Mouse (Mus musculus): ENCODE data around the gene Itgam.
"Not testable (repeated sequence)": the region's sequence is repeated elsewhere in the genome, so short reads cannot be mapped to it uniquely, and the experiment has no call there.

The Itgam gene

DNA sequence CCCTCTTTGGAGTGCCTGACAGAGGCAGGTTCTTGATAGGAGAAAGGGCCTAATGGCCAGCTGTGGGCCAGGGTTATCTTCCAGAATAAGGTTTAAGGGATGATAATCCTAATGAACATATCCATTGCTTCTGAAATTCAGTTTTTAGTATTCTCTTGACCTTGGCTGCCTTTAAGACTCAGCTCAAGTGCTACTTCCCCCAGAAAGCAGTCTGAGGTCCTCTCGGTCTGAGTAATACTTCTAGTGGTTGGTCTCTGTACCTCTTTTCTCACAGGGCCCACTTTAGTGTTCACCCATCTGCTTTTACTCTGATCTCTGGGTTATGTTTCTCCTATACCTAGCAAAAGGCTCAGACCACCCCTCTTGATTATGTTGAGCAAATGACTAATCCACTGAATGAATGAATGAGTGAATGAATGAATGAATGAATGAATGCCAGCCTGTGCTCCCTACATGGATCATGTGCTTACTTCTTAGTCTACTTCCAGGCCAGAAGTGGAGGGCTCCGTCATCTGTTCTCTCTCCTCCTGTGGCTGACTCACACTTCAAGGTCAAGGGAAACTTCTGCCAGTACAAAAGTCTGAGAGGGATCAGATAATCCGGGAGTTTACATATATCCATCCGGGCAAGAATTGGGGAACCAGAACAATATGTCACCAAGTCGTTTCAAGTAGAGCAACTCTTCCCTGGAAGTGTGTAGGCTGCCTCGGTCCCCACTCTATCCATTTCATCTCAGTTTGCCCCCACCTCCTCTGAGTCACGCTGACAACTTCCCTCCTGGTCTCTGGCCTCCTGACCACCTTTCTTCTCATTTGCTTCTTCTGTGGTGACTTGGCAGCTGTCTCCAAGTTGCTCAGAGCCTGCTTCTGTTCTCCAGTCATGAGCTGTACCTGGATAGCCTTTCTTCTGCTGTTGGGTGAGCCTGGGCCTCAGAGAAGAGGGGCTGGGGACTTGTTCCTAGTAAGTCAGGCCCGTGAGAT, 66.6 kb downstream of the Itgam start, which contains the start of gene Itgax:
Gene Itgax (plus strand): TSS at position 807 of the 980 bp plus-strand sequence.
- no peak for DNase-seq (ENCODE audit: low spot score in 2 of 2)

DNA sequence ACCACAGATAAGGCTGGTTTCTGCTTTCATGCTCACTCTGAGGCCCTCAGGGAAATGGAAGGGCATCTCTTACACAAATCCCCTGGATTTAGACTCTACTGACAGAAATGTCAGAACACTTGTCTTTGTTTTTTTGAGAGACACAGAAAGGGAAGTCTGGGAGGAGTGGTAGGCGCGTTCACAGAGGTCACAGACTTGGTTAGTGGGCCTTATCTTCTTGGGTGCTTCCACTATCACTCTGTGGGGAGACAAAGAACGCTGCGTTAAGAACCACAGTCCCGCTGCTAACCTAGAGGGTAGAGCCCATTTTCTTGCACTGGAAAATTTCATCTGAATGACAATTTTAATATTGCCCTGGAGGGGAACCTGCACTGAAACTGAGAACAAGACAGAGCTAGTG, 69.7 kb downstream of the Itgam start:
- no peak for DNase-seq (ENCODE audit: low spot score in 2 of 2)

DNA sequence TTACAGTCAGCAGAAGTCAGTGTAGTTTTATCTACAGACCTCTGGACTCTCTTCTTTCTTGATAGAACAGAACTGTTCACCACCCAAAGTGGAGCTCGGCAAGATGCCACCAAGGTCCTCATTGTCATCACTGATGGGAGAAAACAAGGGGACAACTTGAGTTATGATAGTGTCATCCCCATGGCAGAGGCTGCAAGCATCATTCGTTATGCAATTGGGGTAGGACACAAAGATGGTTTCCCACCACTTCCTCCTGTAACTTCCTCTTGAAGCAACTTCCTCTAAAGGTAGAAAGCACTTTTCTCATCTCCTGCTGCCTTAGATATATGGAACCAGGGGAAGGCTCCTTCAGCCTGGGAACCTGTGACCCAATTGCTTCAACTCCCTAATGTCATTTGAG, 71.2 kb downstream of the Itgam start:
- DNase-seq (ENCODE audit: low spot score in 2 of 2), result no peak

DNA sequence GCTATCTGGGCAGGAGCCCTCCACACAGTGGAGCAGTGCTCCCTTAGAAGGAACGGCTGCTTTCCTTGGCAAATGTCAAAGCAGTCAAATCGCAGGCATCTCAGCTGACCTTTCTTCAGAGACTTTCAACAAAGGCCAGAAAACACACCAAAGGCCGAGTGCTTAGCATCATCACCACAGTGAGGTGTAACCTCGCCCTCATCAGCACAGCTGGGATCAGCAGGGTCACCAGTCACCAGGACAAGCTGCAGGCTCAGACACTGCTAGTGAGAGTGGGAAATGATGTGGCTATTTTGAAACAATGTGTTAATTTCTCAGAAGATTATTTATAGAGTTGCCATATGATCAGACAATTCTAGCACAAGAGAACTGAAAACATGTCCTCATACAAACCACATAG, 74.5 kb downstream of the Itgam start:
- DNase-seq (ENCODE audit: low spot score in 2 of 2), result no peak

DNA sequence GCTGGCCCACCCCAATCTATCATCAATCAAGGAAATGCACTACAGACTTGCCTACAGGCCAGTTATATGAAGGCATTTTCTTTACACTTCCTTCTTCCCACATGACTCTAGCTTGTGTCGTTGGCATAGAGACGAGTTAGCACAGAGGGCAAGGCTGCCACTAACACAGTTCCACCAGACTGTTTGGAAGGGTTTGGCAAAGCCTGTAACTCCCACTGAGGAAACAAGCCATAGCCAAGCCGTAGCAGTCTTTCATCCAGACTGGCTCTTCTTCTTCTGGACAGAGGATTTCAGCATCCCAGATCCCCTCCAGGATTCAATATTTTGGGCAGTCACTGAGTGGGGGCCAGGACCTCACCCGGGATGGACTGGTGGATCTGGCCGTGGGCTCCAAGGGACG, 77.2 kb downstream of the Itgam start:
- no peak for DNase-seq (ENCODE audit: low spot score in 2 of 2)

DNA sequence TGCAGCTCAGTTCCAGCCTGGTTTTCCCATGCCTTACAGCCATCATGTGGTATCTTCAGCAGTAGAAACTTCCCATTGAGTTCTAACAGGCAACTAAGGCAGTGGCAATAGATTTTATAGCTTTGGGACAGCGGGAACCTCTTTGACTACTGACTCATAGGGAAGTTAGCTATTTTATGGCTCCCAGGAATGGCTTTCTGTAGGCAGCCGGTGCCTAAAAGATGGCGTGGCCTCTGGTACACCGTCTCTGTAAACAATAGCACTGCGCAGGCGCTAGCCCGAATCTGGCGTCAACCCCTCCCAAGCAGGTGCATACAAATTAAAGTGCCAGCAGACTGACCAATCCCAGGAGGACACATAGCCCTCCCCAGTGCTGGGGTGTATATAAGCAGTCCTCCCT, 88.5 kb downstream of the Itgam start:
- no peak for DNase-seq (ENCODE audit: low spot score in 2 of 2)

DNA sequence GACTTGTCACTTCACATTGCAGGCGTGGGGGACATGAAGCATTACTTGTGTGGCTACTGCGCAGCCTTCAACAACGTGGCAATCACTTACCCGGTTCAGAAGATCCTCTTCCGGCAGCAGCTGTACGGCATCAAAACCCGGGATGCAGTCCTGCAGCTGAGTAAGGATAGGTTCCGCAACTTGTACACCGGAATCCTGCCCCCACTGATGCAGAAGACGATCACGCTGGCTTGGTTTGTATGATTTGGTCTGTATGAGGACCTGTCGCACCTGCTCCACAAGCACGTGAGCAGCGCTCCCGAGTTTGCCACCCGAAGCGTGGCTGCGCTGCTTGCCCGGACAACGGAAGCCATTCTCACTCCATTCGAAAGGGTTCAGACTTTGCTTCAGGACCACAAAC, 91.6 kb downstream of the Itgam start, which contains the start of gene Itgad:
Gene Itgad (plus strand): TSS at position 301 of the 400 bp plus-strand sequence.
- no peak for DNase-seq (ENCODE audit: low spot score in 2 of 2)

DNA sequence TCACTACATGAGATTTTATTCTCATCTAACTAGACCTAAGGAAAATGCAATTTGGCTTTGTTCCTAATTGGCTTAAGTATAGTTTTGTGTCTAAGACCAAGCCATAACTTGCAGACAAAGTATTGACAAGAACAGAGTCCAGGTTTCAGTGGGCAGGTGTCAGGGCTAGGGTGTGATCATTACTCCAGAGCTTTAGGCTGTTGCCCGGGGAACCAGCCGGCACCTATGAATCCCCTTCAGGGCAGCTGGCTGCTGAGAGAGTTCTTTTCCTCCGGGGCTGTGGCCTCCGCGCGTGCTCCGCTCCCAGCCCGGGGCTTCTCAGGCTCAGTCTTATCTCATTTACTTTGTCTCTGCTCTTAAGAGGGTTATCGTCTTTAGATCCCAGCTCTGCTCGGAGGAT, 92.5 kb downstream of the Itgam start:
- DNase-seq (ENCODE audit: low spot score in 2 of 2), result no peak

DNA sequence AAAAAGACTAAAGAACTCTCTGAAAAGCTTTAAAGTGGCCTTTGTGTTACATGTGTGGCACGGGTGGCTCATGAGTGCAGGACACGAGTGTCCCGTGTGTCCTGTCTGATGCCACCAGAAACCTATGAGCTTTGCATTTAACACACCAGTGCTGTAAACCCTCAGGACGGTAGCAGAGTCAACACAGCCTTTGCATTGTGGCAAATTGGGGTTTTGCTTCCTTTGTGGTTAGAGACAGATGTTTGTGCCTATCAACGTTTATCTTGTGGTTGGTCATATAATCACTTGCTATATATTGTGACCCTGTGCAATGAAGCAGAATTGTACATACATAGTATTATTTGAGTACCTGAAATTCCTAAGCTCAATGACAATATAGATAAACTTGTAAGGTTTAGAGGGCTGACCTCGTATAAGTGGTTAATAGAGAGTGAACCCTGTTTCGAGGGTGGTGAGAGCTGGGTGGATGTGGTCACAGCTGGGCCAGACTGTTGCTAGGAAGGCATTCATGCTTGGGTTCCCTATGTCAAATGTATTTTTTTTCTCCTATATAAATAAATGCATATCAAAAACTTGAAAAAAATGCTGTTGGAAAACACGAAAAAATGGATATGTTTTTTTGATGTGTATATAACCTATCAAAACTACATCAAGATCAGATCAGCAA, 96.4 kb downstream of the Itgam start:
- DNase-seq (ENCODE audit: low spot score in 2 of 2), result not testable (repeated sequence)

DNA sequence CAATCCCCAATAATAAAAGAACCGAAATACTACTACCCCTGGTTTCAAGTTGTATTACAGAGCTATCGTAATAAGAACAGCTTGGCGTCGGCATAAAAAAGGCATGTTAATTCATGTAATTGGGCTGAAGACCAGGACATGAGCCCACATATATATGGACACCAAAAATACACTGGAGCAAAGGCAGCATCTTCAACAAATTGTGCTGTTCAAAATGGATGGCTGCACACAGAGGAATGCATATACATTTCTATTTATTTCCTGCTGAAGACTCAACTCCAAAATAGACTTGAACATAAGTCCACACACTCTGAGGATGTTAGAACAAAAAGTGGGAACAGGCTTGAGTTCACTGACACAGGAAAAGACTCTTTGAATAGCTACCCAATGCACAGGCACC, 101.6 kb downstream of the Itgam start:
- DNase-seq (ENCODE audit: low spot score in 2 of 2), result no peak

DNA sequence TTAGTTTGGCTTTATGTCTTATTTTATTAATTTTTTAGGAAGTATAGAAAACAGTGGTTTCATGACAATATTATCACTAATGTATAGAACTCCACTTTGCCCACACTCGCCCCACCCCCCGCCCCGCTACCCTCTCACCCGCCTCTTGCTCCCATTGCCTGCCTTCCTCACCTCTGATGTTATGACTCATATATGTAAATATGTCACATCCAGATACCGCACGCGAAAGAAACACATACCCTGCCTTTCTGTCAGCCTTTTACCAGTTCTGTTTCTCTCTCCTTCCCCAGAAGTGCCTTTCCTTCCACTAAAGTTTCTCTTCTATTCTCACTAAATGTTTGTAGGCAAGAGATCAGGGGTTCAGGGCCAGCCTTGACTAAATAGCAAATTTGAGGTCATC, 104.0 kb downstream of the Itgam start:
- DNase-seq (ENCODE audit: low spot score in 2 of 2), result no peak

Measured in right cerebral cortex, postnatal 10 days (tissue).